Mouse (Mus musculus): ENCODE results near the gene Lrpap1. TPM values are rescaled to one million over a fixed set of nuclear protein-coding genes. Genes with fewer than 3 reads are reported as not detected.

Gene Lrpap1
- polyA plus RNA-seq, 1 experiment from 2014 or later, result 83.7 TPM

GRCm38 (mm10) chr5:35143460-35144245 lies 38.1 kb upstream of the Lrpap1 start:
- Histone ChIP-seq H3K27ac (ENCODE audit: low read depth, low read length) (no peak overlapping the region), H3K4me3 (ENCODE audit: low read depth, low read length) (no peak overlapping the region), H3K27me3 (ENCODE audit: control insufficient read depth, insufficient read depth, low read length) (no peaks in the 10 kb centered on the region), H3K4me2 (ENCODE audit: low read depth, low read length, severe bottlenecking) (no peak overlapping the region), H3K4me1 (replicated peaks; ENCODE audit: control insufficient read depth, insufficient read depth, low read length) (0 out of 2 replicates have a peak, but pooled peaks cover 2% of the 10 kb centered on the region), H3K9ac (ENCODE audit: low read length) (no peak overlapping the region), H3K36me3 (ENCODE audit: control insufficient read depth, insufficient read depth, low read length) (no peaks in the 10 kb centered on the region), H3K9me3 (ENCODE audit: control insufficient read depth, low read length) (no peaks in the 10 kb centered on the region)
- 45% methylated on average over 9 of the region's 10 CpGs for WGBS
- ATAC-seq (replicated peaks; ENCODE audit: low FRiP score), result no peak
- DNase-seq (ENCODE audit: low spot score), result no peak

DNA sequence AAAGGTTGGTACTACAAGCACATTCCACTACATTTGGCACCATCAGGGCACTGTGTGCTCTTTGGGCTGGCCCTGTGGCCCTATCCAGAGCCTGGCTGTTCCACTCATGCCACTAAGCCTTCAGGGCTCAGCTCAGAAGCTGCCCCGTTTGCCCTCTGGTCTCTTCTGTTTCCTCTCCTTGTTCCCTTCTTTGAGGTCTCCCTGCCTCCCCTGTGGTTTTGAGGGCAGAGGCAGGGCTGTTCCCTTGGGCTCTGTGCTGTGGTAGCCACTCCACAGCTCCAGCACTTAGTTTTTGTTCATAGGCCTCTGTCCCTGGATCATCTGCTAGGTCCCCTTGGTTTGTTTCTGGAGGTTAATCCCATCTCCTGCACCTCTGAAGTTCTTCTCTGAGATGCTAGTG lies 37.3 kb upstream of the Lrpap1 start:
- H3K4me1 ChIP-seq (replicated peaks; ENCODE audit: control insufficient read depth, insufficient read depth, low read length), result 0 out of 2 replicates have a peak, but pooled peaks cover 2% of the 10 kb centered on the region
- ATAC-seq (replicated peaks; ENCODE audit: low FRiP score) (no peak), DNase-seq (ENCODE audit: low spot score) (no peak)
- no peak overlapping the region for H3K4me3 ChIP-seq (ENCODE audit: low read depth, low read length)
- H3K9ac ChIP-seq (ENCODE audit: low read length), result no peak overlapping the region
- H3K27ac ChIP-seq (ENCODE audit: low read depth, low read length), result no peak overlapping the region
- H3K4me2 ChIP-seq (ENCODE audit: low read depth, low read length, severe bottlenecking), result no peak overlapping the region
- H3K9me3 ChIP-seq (ENCODE audit: control insufficient read depth, low read length), result no peaks in the 10 kb centered on the region
- no peaks in the 10 kb centered on the region for H3K36me3 ChIP-seq (ENCODE audit: control insufficient read depth, insufficient read depth, low read length)
- no peaks in the 10 kb centered on the region for H3K27me3 ChIP-seq (ENCODE audit: control insufficient read depth, insufficient read depth, low read length)
- 35% methylated on average over 1 of the region's 1 CpGs for WGBS

DNA sequence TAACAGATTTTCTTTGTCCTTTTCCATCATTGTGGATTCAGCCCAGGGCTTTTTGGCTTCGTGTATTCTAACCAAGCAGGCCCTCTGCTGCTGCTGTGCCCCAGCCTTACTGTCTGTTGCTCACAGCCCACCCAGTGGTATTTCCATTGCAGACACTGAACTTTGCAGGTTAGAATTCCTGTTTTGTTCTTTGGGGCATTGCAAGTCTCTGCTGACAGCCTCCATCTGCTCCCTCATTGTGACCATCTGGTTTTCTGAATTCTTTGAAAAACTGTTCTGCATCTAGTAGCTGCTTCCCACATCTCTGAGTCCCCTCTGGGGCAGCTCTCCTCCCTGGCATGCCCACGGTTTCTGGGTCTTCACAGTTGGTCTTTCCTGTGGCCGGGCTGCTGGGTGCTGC lies 35.8 kb upstream of the Lrpap1 start:
- Histone ChIP-seq H3K36me3 (ENCODE audit: control insufficient read depth, insufficient read depth, low read length) (no peaks in the 10 kb centered on the region), H3K4me1 (replicated peaks; ENCODE audit: control insufficient read depth, insufficient read depth, low read length) (0 out of 2 replicates have a peak, but pooled peaks cover 2% of the 10 kb centered on the region), H3K9ac (ENCODE audit: low read length) (no peak overlapping the region), H3K9me3 (ENCODE audit: control insufficient read depth, low read length) (no peaks in the 10 kb centered on the region), H3K27ac (ENCODE audit: low read depth, low read length) (no peak overlapping the region), H3K27me3 (ENCODE audit: control insufficient read depth, insufficient read depth, low read length) (no peaks in the 10 kb centered on the region), H3K4me2 (ENCODE audit: low read depth, low read length, severe bottlenecking) (no peak overlapping the region), H3K4me3 (ENCODE audit: low read depth, low read length) (no peak overlapping the region)
- ATAC-seq (replicated peaks; ENCODE audit: low FRiP score), result no peak
- DNase-seq (ENCODE audit: low spot score), result no peak
- WGBS, result 50% methylated on average over 3 of the region's 3 CpGs

DNA sequence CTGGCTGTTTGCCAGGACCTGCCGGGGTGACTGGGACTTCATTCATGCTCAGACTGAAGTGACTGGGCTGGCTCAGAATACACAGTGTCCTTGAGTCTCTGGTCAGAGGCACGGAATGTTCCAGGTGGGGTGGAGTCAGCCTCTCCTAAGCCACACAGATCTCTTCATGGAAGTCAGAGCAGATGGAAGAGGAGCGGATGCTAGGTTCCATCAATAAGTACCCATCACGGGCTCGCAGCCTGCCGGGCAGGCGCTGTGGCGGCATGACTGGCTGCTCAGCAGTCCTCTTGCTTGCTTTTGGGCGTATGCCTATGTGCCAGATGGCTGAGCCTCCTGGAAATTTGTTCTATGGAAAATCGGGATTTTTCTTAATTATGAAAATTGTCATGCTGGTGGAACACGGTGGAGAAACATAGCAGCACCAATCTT lies 32.6 kb upstream of the Lrpap1 start:
- 88% methylated on average over 11 of the region's 11 CpGs for WGBS
- Histone ChIP-seq H3K9ac (ENCODE audit: low read length) (no peak overlapping the region), H3K36me3 (ENCODE audit: control insufficient read depth, insufficient read depth, low read length) (no peaks in the 10 kb centered on the region), H3K4me1 (replicated peaks; ENCODE audit: control insufficient read depth, insufficient read depth, low read length) (0 out of 2 replicates have a peak, but pooled peaks cover 2% of the 10 kb centered on the region), H3K27ac (ENCODE audit: low read depth, low read length) (no peak overlapping the region), H3K4me2 (ENCODE audit: low read depth, low read length, severe bottlenecking) (no peak overlapping the region), H3K27me3 (ENCODE audit: control insufficient read depth, insufficient read depth, low read length) (no peaks in the 10 kb centered on the region), H3K9me3 (ENCODE audit: control insufficient read depth, low read length) (no peaks in the 10 kb centered on the region), H3K4me3 (ENCODE audit: low read depth, low read length) (no peak overlapping the region)
- DNase-seq (ENCODE audit: low spot score) (no peak), ATAC-seq (replicated peaks; ENCODE audit: low FRiP score) (no peak)

DNA sequence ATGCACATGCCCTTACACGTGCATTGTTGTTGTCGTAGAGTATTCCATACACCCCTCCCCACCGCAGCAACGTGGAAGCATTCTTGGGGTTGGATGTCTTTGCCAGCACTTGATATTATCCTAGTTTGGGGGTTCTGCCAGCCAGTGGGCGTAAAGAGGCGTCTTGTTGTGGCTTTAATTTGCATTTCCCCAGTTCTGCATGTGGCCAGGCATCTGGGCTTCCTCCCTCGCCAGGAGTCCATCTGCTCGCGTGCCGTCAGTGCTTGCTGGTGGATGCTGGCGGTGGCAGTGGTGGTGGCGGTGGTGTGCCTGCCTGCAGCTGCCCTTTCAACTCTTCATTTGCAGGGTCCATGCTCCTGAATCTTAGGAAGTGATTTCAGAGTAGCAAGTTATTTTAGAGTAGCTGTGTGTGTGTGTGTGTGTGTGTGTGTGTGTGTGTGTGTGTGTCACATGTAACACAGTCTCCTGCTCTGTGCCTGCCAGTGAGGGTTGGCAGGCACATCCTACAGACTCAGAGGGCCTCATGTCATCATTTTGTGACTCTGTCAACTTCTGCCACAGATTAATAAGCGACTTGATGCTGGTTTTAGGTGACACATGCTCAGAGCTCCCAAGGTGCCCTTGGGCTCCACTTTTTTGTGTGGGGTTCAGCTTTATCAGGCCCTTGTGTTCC lies 32.1 kb upstream of the Lrpap1 start:
- 77% methylated on average over 13 of the region's 13 CpGs for WGBS
- Histone ChIP-seq H3K4me3 (ENCODE audit: low read depth, low read length) (no peak overlapping the region), H3K4me1 (replicated peaks; ENCODE audit: control insufficient read depth, insufficient read depth, low read length) (0 out of 2 replicates have a peak, but pooled peaks cover 2% of the 10 kb centered on the region), H3K4me2 (ENCODE audit: low read depth, low read length, severe bottlenecking) (no peak overlapping the region), H3K27me3 (ENCODE audit: control insufficient read depth, insufficient read depth, low read length) (no peaks in the 10 kb centered on the region), H3K9me3 (ENCODE audit: control insufficient read depth, low read length) (no peaks in the 10 kb centered on the region), H3K27ac (ENCODE audit: low read depth, low read length) (no peak overlapping the region), H3K9ac (ENCODE audit: low read length) (no peak overlapping the region), H3K36me3 (ENCODE audit: control insufficient read depth, insufficient read depth, low read length) (no peaks in the 10 kb centered on the region)
- no peak for ATAC-seq (replicated peaks; ENCODE audit: low FRiP score)
- no peak for DNase-seq (ENCODE audit: low spot score)

GRCm38 (mm10) chr5:35135903-35136302 lies 30.3 kb upstream of the Lrpap1 start:
- H3K4me3 ChIP-seq (ENCODE audit: low read depth, low read length), result no peak overlapping the region
- DNase-seq (ENCODE audit: low spot score) (no peak), ATAC-seq (replicated peaks; ENCODE audit: low FRiP score) (no peak)
- no peaks in the 10 kb centered on the region for H3K4me1 ChIP-seq (replicated peaks; ENCODE audit: control insufficient read depth, insufficient read depth, low read length)
- no peaks in the 10 kb centered on the region for H3K9me3 ChIP-seq (ENCODE audit: control insufficient read depth, low read length)
- H3K36me3 ChIP-seq (ENCODE audit: control insufficient read depth, insufficient read depth, low read length), result no peaks in the 10 kb centered on the region
- 86% methylated on average over 5 of the region's 5 CpGs for WGBS
- no peak overlapping the region for H3K4me2 ChIP-seq (ENCODE audit: low read depth, low read length, severe bottlenecking)
- H3K9ac ChIP-seq (ENCODE audit: low read length), result no peak overlapping the region
- no peak overlapping the region for H3K27ac ChIP-seq (ENCODE audit: low read depth, low read length)
- H3K27me3 ChIP-seq (ENCODE audit: control insufficient read depth, insufficient read depth, low read length), result no peaks in the 10 kb centered on the region

DNA sequence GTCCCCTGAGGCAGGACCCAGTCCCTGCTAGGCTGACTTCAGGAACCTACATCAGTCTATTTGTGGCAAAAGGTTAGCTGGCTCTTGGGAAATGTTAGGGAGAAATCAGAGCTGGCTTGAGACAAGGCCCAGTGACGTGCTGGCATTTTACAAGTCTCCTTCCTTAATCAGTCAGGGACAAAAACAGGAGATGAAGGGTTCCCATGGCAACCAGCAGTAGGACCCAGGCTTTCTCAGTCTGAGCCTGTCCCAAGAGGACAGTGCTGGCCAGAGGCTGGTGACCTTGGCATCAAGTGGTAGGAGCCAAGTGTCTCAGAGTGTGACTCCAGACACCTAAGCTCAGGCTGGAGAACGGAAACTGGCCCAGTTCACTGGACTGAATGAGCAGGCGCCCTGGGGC lies 28.7 kb upstream of the Lrpap1 start:
- Histone ChIP-seq H3K27ac (ENCODE audit: low read depth, low read length) (no peak overlapping the region), H3K36me3 (ENCODE audit: control insufficient read depth, insufficient read depth, low read length) (no peaks in the 10 kb centered on the region), H3K9ac (ENCODE audit: low read length) (no peak overlapping the region), H3K27me3 (ENCODE audit: control insufficient read depth, insufficient read depth, low read length) (no peaks in the 10 kb centered on the region), H3K9me3 (ENCODE audit: control insufficient read depth, low read length) (no peaks in the 10 kb centered on the region), H3K4me3 (ENCODE audit: low read depth, low read length) (no peak overlapping the region), H3K4me2 (ENCODE audit: low read depth, low read length, severe bottlenecking) (no peak overlapping the region), H3K4me1 (replicated peaks; ENCODE audit: control insufficient read depth, insufficient read depth, low read length) (no peaks in the 10 kb centered on the region)
- 63% methylated on average over 3 of the region's 3 CpGs for WGBS
- ATAC-seq (replicated peaks; ENCODE audit: low FRiP score), result no peak
- DNase-seq (ENCODE audit: low spot score), result no peak

DNA sequence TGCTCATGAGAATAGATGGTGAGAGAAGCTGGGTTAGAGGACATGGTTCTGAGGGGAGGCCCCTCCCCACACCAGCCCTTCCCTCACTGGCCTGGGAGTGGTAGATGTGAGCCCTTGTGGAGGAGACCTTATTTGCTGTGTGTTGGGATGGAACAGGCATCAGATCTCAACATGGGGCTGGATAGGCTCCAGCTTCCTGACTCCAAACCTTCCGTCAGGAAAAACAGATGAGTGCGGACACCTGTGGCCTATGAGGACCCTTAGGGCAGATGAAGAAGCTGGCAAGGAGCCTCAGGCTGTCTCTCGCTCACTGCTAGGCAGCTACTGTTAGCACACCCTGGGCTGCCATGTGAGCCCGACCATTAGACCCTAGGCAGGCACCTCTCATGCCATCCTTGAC lies 27.9 kb upstream of the Lrpap1 start:
- no peak for ATAC-seq (replicated peaks; ENCODE audit: low FRiP score)

More for the DNA sequence above, 27.9 kb upstream of the Lrpap1 start:
- Histone ChIP-seq H3K36me3 (ENCODE audit: control insufficient read depth, insufficient read depth, low read length) (no peaks in the 10 kb centered on the region), H3K4me3 (ENCODE audit: low read depth, low read length) (no peak overlapping the region), H3K27ac (ENCODE audit: low read depth, low read length) (no peak overlapping the region), H3K9me3 (ENCODE audit: control insufficient read depth, low read length) (no peaks in the 10 kb centered on the region), H3K4me2 (ENCODE audit: low read depth, low read length, severe bottlenecking) (no peak overlapping the region), H3K9ac (ENCODE audit: low read length) (no peak overlapping the region), H3K27me3 (ENCODE audit: control insufficient read depth, insufficient read depth, low read length) (no peaks in the 10 kb centered on the region), H3K4me1 (replicated peaks; ENCODE audit: control insufficient read depth, insufficient read depth, low read length) (no peaks in the 10 kb centered on the region)
- no peak for DNase-seq (ENCODE audit: low spot score)
- 83% methylated on average over 4 of the region's 4 CpGs for WGBS

Measured in forebrain, embryonic 11.5 days (tissue).